Mouse (Mus musculus) thymus, postnatal 14 days (tissue): ENCODE measurements around the gene 4930562C15Rik.

ENCODE experiments used
- DNase-seq: peaks from one replicate; pipeline ENCODE4 v3.0.0; 2021

4930562C15Rik gene

DNA sequence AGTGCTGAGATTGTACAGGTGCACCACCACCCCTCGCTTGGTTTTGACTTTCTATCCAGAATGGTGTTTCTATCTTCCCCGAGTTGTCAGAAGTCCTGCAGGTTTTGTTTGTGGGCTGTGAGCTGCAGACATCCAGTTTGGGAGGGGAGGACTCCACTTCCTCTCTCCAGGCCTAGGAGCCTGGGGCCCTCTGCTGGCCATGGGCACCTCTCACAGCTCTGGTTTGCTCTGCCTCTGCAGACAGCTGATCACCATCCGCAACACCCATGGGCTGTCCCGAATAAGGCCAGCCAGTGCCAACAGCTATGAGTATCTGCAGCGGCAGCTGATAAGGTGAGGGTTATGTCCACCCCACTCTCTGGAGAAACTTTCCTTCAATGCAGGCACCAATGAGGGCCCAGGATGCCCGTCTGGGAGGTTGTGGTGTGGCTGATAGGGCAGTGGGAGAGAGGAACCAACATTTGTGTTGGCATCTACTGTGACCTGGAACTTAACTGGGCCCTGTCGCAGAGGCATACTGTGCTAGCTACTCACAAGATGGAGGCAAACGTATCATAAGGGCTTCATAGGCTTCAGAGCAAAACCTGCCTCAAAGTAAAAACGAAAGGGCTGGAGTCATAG lies 27.8 kb downstream of the 4930562C15Rik start:
- DNase-seq, result peak; percentile 78

DNA sequence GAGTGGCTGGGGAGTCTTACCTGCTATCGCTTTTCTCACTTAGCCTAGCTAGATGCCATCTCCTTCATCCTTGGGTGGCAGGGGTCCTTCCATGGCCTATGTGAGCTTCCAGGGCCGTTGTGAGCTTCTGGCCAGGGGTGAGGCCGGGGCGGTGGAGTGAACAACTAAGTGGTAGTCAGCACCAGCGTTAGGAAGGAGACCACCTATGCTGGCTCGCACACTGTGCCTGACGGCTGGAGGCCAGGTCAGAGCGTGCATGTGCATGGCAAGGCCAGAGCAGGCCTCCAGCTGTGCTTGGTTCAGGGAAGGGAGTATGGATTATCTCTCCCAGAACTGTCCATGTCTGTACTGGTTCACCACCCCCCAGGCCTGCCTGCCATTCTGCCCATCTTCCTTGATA lies 28.5 kb downstream of the 4930562C15Rik start:
- DNase-seq, result no peak

DNA sequence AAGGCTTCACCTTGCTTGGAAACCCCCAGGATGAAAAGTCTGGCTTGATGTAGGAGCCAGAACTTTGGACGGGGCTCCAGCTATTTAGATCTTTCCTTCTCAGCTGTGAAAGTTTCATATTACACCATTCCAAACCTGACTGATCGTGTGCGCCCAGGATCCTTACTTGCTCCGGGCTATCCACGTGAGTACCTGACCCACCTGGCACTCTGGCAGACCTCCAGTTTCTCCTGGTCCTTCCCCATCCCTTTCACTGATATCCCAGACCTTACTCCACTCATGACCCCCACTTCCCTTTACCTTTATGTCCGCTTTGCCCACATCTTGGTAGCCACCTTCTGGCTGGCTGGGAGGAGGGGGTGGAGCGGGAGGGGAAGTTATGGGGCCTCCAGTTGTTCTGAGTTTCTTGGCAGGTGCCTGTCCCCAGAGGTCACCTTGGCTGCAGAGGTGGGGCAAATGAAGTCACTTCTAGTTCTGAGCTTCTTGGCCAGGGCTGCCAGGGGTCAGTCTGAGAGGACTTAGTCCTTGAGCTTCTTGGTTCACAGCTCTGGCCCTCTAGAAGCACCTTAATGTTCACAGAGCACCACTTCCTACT lies 31.0 kb downstream of the 4930562C15Rik start:
- no peak for DNase-seq

DNA sequence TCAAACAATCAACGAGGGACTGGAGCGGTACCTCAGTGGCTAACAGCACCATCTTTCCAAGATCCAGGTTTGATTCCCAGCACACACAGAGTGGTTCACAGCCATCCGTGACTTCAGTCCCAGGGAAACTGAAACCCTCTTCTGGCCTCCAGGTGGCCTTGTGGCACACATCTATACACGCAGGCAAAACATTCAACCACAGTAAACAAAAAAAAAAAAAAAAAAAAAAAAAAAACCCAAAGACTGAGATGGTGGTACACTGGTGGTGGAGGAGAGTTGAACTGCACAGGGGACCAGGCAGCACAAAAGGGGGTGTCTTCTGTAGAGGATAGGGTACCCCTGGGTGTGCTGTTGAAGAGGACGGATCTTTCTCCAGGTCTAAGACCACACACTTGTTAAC lies 35.3 kb downstream of the 4930562C15Rik start:
- no peak for DNase-seq

DNA sequence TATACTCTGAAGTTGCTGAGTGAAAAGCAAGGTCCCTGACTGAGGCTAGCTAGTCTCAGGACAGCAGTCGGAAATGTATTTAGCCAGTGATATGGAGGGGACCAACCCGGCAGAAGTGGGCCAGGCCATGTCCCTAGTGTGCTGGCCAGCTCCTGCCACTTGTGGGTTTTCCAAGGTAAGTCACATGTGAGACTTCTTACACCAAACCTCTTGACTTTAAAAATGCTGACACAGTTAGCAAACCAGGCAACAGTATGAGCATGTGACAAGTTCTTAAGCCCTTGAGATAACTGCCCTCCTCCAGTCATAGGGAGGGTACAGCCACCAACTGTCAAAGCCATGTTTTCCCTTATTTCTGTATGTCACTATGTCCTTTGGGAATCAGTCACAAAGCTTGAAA lies 36.7 kb downstream of the 4930562C15Rik start:
- DNase-seq, result no peak

DNA sequence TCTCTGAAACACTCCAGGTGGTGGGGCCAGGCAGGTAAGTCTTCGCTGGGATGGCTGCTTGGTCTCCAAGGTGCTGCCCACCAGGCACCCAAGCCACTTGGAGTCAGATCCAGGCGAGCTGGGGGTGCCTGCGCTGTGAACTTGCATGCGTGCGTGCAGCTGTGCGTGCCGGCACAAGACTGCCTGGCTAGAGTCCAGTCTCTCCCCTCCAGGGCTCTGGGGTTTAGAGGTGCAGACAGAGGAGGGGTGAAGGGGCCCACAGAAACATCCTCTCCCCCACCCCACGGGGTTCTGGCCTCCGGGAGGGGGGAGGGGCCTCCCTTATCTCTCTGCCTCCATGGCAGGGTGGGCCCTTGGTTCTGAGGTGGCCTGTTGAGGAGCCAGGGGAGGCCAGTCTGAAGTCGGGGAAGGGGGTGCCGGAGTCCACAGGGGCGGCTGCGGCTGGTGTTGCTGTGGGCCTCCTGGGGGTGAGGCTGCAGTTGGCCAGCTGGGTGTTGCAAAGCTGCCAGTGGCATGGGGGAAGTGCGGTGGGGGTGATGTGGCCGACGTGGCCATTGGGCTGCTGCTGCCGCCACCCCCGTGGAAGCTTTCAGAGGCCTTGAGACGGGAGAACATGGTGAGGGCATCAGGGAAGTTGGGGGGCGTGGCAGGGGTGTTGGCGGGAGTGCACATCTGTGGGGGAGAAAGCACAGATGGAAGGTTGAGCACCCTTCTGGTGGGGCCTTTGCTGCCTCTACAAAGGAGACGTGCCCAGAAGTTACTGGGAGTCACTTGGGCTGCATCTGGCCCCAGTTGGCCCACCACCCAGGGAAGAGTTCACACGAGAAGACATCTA lies 40.2 kb downstream of the 4930562C15Rik start:
- peak; percentile 28 for DNase-seq

DNA sequence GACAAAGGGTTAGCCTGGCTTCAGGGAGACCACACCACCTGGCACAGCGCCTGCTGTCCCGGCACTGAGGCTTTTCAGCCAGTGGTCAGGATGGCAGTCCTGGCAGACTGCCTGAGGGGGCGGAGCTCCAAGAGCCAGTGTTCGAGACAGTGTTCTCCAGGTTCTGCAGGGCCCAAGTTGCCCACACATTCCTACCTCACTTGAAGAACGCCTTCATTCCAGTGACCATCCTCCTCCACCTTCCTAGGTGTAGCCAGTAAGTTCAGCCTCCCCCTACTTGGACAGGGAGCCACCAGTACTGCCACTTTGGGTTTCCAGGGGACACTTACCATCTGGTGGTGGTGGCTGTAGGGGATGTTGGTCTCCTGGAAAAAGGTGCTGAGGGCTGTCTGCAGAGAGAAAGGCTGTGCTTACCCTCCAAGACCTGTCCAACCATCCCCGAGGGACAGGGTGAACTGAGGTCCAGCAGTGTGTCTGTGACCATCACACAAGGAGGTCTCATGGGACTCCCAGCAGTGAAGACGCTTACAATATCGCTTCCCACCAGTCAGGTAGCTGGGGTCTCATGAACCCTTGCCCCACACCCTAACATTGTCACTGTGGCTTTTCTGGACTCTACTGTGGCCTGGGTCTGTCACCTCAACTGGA lies 40.9 kb downstream of the 4930562C15Rik start:
- DNase-seq, result no peak

DNA sequence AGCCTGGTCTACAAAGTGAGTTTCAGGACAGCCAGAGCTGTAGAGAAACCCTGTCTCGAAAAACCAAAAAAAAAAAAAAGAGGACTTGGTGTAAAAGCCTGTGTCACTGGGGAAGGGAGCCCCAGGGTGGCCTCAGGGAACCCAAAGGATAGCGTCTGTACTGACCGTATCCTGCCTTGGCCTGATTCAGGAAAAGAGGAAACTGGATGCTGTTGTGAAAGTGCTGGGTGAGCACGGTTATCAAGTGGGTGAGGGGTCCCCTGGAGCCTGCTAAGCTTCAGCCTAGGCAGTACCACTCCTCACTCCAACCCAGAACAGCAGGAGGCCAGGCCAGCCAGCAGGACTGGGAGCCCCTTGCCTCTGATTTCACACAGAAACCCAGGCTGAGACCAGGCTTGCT lies 42.0 kb downstream of the 4930562C15Rik start:
- peak; percentile 14 for DNase-seq

DNA sequence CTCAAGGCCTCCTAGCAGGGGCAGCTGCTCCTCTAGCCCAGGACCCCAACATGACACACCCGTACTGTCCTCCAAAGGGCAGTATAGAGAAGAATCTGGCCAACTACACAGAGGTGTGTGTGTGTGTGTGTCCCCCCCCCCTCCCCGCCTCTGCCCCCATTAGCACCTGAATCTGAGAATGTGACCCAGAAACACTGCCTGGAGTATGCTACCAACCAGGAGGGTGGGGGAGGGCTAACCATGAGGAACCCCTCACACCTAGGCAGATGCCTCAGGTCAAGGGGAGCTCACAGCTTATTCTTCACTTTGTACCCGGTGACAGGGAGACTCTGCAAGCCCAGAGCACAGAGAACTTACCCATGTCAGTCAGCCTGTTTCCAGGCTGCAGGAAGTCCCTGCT lies 42.5 kb downstream of the 4930562C15Rik start:
- peak; percentile 23 for DNase-seq

DNA sequence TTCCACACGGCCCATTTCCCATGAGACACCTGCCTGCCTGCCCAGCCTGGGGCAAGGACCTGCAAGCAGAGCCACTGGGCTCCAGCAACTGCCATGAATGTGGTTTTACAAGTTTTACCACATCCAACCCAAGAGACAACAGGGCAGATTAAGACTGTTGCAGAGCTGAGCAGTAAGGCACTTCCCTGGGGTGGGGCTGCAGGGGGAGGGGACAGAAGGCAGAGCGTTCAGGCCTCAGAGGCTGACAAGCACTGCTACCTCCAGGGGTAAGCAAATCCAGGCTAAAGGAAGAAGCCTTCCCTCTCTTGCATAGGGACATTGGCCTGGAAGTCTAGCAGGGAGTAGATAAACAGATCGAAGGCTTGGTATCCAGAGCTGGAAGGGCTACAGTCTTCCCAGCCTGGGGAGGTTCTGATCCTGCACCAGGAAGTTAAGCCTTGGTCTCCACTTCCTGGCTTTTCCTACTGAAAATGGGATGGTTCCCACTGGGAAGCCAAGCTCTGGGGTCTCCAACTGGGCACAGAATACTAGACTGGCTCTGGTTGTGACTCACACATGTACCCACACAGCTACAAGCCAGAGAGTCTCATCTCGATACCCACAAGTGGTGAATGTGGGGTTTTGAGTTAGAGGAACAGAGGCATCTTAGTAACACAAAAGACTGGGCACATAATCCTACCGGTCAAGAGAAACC lies 43.1 kb downstream of the 4930562C15Rik start:
- peak; percentile 78 for DNase-seq

DNA sequence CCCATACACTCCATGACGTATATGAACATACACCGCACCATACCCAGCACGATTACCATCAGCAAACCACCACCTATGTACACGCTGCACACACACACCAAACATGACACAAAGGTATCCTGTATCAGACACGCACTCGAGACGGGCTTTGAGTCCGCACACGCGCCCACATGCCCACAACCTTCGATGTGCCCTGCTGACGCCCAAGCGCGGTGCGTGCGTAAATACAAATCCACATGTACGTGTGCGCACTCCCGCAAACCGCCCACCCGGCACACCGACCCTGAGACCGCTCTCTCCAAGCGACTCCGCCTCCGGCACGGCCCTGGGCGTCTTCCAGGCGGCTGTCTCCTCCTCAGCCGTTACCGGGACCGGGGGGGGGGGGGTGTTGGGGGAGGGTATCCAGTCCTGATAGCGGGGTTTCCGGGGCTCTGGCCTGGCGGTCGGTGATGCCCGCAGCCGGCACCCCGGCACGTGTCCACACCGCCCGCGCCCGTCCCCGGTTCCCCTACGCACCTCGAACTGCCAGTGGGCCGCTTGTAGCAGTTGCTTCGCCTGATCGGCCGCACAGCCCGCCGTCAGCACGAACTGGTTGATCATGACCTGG lies 44.0 kb downstream of the 4930562C15Rik start:
- peak; percentile 62 for DNase-seq

DNA sequence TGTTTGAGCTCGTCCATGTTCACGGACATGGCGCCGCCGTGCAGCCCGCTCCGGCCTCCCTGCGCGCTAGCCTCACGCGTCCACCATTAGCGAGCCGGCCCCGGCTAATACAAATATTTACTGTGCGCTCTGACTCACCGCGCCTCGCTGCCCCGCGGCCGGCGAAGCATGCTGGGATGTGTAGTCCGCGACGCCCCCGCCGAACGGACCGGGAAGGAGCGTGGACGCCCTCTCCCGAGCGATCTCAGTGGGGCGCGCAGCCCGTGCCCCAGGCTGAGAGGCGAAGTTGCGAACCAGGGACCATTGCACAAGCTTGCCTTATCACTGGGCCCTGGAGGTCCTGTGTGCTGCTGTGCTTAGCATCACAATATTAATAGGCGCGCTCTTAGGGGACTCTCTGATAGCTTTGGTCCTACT lies 44.5 kb downstream of the 4930562C15Rik start:
- peak; percentile 90 for DNase-seq

DNA sequence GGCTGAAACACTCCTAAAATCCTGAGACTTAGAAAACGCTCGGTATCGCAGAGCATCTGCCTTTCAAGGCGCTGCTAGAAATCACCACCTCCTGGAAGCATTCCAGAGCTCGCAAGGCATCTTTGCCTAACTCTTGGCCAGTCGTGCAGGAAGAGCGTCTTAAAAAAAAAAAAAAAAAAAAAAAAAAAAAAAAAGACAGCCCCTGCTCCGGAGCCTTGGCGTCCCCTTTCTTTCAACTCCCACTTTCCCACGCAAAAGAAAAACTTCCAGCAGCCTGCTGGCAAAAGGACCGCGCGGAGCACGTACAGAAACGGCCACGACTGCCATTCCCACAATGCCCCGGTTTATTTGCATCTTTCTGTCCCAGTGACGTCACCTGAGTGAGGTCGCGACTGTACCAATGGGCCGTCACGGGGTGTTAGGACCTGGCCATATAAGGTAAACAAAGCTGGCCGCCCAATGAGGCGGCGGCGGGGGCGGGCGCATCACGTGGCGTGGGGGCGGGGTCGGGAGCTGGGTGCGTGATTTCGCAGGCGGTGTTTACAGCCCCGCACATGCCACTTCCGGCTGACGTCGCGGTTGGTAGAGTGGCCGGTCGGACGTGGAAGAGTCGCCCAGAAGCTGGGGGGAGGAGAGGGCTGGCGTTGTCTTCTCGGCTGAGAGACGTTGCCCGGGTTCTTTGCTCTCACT lies 45.1 kb downstream of the 4930562C15Rik start, which contains the start of gene Ubald1:
Gene Ubald1 (minus strand): TSS at position 180 of the 690 bp plus-strand sequence.
- peak; percentile 97 for DNase-seq

DNA sequence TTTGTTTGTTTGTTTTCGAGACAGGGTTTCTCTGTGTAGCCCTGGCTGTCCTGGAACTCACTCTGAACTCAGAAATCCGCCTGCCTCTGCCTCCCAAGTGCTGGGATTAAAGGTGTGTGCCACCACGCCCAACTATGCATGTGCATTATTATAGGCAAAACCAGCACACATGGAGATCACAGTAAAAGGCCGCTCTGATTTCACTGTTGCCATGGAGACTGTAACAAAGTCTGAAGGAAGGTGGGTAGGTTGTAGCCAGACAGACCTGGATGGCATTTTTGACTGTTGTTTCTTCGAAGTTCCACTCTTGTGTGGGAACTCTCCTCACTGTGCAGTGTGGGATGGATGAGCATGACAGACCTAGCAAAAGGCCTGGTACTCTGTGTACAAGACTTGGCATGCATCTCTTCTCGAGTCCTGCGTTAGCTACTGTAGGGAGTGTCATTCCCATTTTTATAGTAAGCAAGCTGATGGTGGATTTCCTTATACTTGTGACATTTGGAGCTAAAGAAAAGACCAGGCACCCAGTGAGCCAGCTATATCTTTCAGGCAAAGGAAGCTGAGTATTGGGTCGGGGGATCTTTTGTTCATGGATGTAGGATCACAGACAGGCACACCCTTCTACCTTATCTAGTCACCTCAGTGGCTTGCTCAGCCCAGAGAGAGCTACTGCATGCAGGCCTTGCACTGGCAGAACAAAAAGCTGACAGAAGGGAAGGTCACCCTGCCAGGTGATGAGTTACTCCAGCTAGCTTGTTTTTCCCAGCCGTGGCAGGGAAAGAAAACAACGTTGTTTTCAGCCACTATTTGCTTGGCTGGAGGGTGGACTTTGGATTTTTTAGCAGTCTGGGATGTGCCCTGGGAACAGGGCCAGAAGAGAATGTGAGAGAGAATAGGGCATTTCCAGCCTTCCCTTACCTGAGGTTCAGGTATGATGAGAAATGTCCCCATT lies 46.5 kb downstream of the 4930562C15Rik start:
- DNase-seq, result peak; percentile 14

DNA sequence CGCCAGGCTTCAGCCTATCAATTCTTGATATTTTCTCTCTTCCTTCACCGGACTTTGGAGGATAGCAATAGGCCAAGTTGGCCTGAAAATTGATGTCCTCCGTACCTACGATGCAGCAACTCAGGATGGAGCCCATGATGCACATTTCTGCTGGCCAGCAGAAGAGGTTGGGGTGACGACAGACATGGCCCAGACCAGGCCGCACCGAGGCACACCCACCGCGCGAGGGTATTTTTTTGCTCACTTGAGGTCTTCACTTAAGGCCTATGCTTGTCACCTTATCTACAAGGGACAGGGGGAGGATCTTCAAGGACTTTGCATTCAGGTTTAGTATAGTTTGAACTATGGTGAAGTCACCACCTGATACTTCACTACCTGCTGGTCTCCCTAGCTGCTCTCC lies 49.7 kb downstream of the 4930562C15Rik start:
- no peak for DNase-seq

DNA sequence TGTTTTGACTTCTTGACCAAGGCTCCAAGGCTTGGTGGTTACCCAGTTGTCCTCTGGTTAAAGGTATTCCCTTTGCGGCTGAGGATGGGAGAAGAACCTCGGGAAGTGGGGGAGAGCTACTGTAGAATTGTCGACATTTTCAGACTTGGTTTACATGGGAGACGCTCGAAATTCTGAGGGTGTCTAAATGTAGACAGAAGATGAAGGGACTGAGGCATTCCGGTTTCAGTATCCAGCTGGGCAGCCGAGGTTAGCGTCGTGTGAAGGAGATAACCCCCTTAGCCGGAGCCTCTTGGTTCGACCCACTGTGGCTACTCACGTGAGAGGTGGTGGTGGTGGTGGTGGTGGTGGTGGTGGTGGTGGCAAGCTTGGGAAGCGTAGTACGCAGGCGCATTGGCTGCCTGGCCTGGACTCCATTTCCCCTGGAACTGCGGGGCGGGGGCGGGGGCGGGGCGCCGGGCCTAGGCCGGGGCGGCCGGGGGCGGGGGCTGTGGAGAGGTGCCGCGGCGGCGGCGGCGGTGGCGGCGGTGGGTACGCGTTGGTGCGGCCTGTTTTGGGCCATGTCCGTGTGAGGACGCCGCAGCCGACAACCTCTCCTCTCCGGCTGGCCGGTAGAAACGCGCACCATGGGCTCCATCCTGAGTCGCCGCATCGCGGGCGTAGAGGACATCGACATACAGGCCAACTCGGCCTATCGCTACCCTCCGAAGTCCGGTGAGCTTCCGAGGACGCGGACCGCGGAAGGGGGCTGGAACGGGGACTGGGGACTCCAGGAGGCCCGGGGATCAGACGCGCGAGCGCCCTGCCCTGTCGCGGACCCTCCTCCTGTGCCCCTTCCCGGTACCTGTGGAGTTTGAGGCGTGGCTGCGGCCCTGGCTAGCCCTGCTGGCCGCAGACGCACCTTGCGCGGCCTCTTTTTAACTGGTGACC lies 50.8 kb downstream of the 4930562C15Rik start, which contains the start of gene Mgrn1:
Gene Mgrn1 (plus strand): TSS at position 490 of the 930 bp plus-strand sequence.
- peak; percentile 88 for DNase-seq

DNA sequence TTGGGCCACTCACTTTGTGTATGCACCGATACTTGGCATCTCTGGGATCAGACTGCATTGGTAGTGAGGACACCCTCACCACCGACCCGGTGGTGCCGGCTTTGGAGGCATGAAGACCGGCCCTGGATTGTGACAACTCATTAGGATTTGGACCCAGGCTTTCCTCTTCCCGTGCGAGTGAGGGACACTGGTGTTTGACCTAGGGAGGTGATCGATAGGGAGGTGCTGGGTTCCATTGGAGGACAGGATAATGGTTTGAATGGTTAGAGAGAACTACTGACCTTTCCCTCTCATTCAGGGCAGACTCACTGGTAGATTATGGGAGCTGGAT lies 51.4 kb downstream of the 4930562C15Rik start:
- DNase-seq, result no peak

DNA sequence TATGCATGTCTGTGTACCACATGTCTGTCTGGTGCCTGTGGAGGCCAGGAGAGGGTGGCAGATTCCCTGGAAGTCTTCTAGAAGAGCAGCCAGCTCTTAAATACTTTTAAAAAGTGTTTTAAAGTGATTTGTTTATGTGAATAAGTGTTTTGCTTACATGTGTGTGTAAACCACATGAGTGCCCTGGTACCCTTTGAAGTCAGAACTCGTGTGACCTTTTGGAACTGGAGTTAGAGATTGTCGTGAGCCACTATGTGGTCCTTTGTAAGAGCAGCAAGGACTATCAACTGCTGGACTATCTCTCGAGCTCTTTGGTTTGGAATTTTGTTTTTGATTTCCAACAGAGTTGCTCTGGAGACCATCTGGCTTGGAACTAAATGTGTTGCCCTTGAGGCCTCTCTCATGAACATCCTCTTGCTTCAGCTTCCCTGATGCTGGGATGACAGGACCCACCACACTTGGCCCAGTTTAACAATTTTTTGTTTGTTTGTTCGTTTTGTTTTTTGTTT lies 55.0 kb downstream of the 4930562C15Rik start:
- no peak for DNase-seq

DNA sequence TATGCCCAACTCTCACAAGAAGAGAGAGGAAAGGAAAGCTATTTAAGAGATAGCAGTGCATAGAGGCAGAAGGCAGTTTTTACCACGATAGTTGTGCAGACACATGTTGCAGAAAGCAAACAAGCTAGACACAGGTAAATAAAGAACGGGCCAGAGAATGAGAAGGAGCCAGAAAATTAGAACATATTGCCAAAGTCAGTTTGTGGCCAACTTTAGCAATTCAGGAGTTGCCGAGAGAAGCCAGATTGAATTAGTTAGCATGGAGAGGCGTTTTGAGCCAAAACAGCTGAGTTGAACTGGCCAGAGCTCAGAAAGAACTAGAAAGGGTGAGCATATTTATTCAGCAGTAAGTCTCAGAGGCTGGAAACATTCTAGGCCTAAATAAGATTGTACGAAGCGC lies 57.0 kb downstream of the 4930562C15Rik start:
- no peak for DNase-seq
